ENCODE assay signal across 15 mouse cellular contexts in the genomic region with DNA sequence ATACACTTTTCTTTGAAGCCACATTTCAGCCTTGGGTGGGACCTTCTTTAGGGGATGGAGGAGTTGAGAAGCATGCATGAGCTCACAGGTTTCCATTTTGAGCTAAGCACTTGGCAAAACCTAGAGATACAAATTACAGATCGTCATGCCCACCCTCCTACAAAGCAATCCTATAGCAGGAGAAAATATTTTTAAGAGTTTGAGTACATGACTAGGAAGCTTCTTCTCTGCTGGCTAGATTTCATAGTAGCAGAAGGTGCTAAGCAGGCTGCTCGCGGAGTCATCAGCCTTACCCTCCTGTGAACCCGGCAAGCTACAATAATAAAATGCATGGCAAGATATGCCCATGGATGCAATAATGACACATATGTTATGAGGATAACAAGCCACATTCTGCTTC.
DNase-seq lines count a peak whose midpoint lies in the region; ATAC-seq lines count a peak whose summit lies in the region.
"Had no signal": no experiment of that assay in that cellular context is flagged by ENCODE, and none has a peak within 500 bp of the region (broad histone marks: within the 10 kb centered on the region; RNA-seq: fewer than 3 reads in every experiment).

No protein-coding gene starts in this region.

- ATAC-seq in frontal cortex, adult (ENCODE audit: low TSS enrichment) = peak; percentile 72
- ATAC-seq: CD4-positive, CD25-positive, alpha-beta regulatory T cell, adult 4 months; hindbrain, embryonic 16.5 days; intestine, embryonic 15.5 days; midbrain, embryonic 15.5 days had no signal

- peak; percentile 24 to 35 for DNase-seq in cerebellum, postnatal 25 days
- no peak for DNase-seq in cerebellum, adult 9-11 months
- DNase-seq in frontal cortex, postnatal 25 days (ENCODE audit: low spot score in 2 of 2) = no peak
- peak; percentile 51 for DNase-seq in right cerebral cortex, adult 18-20 months
- DNase-seq in right cerebral cortex, postnatal 4 days = no peak
- DNase-seq in telencephalon, adult 2 months (ENCODE audit: low read depth, low spot score) = peak; percentile 78
- DNase-seq: adrenal gland, postnatal 25 days; gastrocnemius, postnatal 14 days; kidney, postnatal 10 days; lung, postnatal 4 days had no signal

Comparison
In these comparisons a context has a peak if more than half of its experiments do, and no peak if none do; other contexts are left out.
1. DNase-seq: peak in cerebellum, postnatal 25 days (2 of 2), right cerebral cortex, adult 18-20 months (single experiment) and telencephalon, adult 2 months (single experiment); none in cerebellum, adult 9-11 months (single experiment), frontal cortex, postnatal 25 days (0 of 2) and right cerebral cortex, postnatal 4 days (single experiment).